Mouse (Mus musculus) heart, adult 9 months (tissue): ENCODE results near the gene Slc29a4.

Experiments used
- DNase-seq, 2 experiments: peaks; one replicate each; pipeline ENCODE4 v3.0.0; 2022; ENCODE audit warnings: low spot score in 2 of 2

The Slc29a4 gene

DNA sequence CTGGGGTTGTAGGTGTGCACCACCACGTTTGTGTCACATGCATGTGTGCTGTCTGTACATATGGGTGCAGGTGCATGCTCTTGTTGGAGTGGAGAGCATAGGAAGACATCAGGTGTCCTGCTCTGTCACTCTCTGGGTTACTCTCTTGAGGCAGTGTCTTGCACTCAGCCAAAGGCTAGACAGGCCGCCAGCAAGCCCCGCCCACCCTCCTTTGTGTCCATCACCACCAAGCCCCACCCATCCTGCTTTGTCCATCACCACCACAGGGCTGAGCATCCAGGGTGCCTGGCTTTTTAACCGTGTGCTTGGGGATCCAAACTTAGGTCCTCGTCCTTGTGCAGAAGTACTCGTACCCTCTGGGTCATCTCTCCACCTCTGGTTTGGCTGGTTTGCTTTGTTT, 3.9 kb downstream of the Slc29a4 start:
- no peak for DNase-seq

DNA sequence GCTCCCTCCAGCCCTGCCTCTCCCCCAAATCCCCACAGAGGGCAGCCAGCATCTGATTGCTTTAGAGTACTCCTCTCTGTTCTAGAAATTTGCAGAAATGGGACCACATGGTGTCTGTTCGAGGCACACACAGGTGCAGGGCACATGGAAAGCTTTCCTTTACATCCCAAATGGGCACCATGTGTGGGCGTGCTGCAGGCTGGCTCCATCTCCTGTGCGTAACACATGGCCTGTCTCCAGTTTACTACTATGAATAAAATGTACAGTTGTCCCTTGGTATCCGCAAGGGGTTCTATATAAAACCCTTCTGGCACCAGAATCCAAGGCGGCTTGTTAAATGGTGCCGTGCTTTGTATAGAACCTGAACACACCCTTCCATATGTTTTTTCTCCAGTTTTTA, 4.6 kb downstream of the Slc29a4 start:
- DNase-seq: no peak

DNA sequence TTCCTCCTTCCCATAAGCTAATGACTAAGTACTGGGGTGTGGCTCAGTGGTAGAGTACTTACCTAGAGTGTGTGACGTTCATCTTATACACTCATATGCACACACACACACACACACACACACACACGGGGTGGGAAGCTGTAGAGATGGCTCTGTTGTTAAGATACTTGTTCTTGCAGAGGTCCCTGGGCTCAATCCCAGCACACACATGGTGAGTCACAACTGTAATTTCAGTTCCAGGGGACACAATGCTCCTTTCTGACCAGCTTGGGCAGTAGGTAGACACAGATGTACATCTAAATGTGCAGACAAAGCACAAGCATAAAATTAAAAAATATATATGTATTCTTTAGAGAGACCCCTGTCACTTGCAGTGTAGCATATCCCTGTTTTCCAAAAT, 5.4 kb downstream of the Slc29a4 start:
- DNase-seq: no peak

DNA sequence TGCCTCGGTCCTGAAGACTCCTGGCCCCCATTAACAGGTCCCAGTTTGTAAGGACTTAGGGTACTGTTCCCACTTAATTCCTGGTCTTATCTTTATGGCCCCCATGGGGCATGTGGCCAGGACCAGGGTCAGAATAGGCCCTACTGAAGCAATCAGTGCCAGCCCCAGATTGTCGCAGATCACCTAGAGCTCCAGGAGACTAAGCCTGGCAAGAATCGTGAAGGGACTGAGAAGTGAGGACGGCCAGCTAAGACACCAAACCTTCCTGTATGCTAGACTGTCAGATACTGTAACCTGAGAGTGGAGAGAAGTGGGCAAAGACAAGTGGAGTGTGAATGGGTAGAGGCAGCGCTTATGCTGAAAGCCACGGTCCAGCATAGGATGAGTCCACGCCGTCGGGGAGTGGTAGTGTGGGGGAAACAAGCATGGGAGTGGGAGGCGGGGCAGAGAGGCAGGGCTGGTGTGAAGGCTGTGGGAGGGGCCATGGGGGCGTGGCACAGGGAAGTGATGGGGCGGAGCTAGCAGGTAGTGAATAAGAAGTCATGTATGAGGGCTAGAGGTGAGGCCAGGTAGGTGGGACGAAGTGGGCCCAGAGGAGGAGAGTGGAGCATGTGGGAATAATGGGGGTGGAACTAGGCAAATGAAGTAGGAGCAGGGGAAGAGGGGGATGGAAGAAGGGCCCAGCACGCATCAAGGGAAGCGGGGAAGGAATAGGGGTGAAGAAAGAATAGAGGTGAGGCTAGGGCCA, 8.7 kb downstream of the Slc29a4 start:
- no peak for DNase-seq

DNA sequence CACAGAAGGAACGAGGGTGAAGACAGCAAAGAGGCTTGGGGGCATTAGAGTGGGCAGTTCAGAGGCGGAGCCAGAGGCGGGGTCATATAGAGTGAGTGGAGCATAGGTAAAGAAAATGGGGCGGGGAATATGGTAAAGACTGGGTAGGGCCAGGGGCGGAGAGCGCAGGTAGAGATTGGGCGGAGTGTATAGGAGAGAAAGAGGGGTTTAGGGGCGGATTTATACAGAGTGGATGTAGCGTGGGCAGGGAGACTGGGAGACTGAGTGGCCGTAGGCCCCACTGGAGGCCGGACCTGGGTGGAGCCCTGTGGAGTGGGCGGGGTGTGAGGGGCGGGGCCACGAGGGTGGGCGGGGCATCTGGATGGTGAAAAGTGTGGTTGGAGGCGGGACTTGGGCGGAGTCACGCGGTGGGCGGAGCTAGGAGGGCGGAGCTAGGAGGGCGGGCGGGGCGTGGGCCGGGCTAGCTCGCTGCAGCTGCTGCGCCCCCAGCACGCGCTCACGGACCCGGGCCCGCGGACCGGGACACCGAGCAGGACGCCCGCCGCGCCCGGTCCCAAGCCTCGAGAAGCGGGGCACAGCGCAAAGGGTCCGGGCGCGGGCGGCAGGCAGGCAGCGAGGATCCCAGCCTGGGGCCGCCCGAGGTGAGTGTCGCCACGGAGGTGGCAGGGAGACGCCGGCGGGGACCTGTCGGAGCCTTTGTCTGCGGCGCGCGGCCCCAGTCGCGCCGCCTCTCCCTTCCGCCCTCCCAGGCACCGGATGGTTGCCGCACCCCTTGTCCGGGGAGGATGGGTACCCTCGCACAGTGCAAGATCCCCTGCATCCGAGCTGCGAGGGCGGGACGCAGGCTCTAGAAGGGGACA, 9.6 kb downstream of the Slc29a4 start:
- no peak for DNase-seq

DNA sequence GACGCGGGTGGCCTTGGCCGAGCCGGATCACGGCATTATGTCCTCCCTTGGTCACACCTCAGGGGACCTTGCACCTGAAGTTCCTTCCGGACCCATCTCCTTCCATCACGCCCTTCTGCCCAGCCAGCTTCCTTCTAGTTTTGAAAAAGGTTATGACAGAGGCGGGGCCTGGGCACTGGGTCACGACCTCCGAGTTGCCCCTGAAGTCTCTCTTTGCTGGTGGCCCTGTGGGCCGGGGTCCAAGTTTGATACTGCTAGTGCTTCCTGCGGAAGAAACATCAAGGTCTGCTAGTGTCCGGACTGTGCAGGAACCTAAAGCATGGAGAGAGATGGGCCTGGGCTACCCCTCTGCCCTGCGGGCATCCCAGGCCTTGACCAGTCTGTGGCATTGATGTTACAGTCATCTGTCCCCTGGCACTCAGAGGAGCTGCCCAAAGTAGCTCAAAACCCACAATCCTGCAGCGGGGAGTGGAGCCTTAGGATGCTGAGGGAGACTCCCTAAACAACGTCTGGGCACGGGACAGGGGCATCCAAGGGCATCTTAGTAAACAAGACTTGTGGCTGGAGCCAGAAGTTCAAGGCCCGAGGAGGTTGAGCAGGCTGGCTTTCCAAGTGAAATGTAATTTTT, 10.3 kb downstream of the Slc29a4 start:
- no peak for DNase-seq

DNA sequence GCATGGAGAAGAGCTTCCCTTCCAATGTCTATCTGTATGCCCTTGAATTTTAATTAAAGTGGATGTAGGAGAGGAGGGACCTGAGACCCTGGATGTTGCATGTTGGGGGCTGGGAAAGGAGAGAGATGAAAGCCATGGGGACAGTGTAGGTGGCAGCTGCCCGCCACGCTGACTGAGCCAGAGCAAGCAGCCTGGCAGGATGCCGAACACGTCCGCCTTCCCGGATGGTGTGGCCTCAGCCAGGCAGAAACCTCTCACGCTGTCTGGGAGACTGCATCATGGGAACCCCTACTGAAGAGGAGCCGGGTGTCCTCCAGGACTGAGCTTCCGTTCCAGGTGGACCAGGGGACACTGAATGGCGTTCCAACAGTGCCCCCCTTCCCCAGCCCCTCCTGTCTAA, 11.3 kb downstream of the Slc29a4 start:
- DNase-seq: no peak

DNA sequence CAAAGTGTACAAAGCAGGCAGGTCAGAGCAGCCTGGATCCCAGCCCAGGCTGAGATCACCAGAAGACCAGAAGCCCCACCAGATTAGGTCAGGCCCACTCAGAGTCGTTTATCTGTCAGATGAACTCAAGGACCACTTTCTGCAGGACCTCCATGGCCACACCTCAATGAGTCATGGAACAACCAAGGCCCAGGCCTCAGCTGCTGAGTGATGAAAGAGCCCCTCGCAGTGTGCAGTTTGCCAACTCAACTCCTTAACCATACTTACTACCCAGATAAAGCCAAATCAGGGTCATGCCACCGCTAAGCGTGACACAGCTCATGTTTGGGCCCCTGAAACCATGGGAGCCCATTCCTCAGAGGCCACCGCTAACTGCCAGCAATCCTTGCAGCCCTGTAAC, 15.4 kb downstream of the Slc29a4 start:
- no peak for DNase-seq

DNA sequence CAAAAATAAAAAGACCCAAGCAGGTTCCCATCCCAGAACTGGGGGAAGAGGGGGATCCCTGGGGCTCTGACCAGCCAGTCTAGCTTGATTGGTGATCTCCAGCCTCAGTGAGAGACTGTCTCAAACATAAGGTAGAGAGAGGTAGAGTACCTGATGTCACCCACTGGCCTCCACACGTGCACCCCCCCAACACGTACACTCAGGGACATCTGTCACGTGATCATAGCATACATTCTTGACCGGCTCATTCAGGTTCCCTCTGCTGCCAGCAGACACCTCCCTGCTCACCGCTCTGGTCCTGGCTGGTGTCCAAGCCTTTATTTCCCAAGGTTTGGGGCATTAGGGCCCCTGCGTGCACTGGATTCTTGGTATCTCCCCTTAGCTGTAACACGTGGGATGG, 17.1 kb downstream of the Slc29a4 start:
- DNase-seq: no peak

DNA sequence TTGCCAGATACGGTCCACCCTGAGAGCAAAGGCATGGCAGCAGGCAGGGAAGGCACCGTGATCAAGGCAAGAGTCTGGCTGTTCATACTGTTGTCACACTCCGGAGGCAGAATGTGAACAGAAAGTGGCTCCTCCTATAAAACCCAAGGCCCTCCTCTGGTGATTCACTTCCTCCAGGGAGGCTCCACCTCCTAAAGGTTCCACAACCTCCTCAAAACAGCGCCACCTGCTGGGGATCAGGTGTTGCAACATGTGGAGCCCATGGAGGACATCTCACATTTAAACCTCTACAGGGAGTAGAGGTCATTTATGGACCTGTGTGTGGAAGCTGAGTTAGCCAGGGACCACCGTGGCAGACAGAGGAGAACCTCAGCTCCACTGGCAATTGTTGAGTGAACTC, 20.1 kb downstream of the Slc29a4 start:
- no peak for DNase-seq

DNA sequence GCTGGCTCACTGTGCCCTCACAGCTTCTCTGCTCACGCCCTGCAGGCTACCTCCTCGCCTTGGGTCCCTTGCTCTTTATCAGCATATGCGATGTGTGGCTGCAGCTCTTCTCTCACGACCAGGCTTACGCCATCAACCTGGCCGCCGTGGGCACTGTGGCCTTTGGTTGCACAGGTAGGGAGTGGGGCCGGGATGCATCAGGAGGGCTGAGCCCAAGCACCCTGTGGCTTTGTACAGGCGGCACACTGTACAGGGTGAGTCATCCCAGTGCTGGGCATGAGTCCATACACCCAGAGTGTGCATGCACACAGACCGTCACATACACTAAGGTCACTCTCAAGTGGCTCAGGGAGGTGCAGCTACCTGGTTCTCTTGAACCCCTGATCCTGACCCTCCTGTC, 21.7 kb downstream of the Slc29a4 start:
- no peak for DNase-seq

DNA sequence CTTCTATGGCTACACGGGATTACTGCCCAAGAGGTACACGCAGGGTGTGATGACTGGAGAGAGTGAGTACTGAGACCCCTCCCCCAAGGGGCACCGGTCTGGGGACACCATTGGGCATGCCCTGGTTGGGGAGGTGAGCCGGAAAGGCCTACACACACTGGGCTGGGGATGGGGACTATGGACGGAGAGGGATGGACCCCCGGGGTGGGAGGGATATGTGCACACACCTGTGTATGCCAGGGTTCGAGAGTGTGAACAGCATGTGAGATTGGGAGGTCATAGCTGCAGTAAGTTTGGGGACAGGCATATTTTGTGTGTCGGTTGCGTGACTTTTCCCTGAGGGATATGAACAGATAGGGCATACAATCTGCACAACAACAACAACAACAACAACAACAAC, 22.7 kb downstream of the Slc29a4 start:
- DNase-seq: no peak

DNA sequence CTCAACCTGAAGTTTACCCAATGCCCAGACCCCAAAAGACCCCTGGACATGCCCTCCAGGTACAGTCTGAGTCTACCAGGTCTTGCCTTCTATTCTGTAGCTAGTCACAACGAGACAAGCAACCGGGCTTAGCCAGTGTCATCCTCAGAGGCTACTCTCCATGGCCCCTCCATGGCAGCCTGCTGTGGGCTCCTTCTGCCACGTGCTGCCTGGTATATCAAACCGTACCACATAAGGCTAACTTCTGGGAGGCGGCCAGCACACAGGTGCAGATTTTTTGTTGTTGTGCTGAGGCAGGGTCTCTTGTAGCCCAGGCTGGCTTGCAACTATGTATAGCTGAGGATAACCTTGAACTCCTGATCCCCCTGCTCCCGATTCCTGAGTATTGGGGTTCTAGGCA, 23.7 kb downstream of the Slc29a4 start:
- no peak for DNase-seq

DNA sequence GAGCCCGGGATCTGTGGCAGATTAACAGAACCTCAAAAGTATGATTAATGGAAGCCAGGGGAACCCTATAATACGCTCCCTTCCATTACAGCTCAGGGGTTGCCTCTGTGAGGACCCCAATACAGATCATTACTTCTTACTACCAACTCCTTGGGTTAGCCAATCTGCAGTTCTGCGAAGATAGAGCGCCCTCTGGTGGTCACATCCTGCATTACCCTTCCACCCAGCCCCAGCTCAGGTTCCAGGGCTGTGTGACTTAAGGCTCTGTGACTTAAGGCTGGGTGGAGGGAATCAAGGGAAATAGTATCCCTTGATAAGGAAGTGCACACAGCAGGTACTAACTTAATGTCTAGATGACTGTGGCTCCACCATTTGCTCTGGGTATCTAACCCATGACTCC, 25.7 kb downstream of the Slc29a4 start:
- peak; percentile 38 to 47 for DNase-seq

DNA sequence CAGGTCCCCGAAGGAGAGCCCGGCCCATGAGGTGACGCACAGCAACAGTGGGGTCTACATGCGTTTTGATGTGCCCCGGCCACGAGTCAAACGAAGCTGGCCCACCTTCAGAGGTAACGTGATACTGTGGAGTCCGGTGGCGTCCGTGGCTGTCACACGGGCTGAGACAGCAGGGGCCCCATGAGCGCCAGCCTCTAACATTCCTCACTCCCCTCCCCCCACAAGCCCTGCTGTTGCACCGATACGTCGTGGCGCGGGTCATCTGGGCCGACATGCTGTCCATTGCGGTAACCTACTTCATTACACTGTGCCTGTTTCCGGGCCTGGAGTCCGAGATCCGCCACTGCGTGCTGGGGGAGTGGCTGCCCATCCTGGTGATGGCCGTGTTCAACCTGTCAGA, 26.2 kb downstream of the Slc29a4 start:
- DNase-seq: no peak

DNA sequence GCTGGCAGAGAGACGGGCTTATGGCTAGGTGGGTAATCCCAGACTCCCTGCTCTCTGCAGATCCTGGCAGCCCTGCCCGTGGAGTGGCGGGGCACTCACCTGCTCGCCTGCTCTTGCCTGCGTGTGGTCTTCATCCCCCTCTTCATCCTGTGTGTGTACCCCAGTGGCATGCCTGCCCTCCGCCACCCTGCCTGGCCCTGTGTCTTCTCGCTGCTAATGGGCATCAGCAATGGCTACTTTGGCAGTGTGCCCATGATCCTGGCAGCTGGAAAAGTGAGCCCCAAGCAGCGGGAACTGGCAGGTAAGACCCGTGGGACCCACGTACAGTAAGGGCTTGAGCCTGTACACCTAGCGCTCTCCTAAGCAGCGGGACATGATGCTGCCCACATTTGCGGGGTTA, 27.6 kb downstream of the Slc29a4 start:
- no peak for DNase-seq

DNA sequence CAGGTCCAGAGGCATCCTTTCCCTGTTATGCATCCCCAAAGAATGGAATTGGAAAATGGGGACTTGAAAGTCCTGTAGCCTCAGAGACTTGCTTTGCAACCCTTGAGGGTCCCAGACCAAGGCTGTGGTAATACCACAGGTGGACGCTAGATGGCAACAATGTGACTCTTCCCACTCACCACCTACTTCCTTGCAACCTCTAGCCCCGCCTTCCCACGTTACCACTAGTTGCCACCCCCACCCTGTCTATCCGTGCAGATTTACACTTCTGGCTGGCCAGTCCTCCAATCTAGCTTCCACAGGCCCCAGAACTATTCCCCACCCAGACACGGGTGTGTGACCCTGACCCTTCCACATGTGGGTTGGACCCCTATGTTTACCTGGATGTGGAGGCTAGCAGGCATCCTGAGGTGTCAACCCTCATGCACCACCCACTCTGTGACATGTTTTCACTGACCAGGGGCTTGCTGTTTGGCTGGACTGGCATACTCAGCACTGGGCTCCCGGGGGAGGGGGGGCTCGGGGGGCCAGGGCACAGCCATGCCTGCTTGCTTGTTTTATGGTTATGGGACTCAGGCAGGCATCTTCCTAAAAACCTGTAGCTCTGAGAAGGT, 31.3 kb downstream of the Slc29a4 start:
- peak; percentile 32 to 40 for DNase-seq

DNA sequence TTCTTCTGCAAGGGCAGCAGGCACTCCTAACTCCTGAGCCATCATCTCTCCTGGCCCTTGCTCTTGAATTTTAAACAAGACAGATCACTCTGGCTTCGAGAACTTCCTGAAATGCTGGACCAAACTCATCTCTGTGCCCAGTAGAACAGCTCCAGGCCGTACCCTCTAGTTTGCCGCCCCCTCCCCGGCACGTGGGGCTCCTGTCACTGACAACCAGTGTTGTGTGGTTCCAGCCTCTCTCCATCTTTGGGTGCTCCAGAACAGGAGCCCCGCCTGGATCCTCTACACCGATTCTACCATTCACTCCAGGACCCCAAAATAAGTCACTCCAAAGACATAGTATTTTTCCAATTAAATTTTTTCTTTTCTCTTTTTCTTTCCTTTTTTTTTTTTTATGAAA, 32.0 kb downstream of the Slc29a4 start:
- no peak for DNase-seq

DNA sequence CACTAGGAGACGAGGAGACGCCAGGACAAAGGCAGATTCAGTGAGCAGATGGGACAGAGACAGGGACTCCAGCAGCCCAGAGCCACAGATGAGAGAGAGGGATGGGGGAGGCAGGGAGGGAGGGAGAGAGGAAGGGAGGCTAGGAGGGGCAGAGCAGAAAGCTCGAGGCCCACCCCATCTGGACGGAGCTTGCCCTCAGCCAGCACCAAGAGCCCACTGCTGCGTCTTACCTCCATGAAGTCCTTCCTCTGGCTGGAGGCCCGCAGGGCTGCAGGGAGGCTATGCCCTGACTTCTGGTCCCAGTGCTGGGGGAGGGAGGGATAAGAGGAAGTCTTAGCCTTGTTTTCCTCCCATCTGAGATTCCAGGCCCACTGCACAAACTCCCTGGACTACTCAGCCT, 34.4 kb downstream of the Slc29a4 start:
- DNase-seq: no peak

DNA sequence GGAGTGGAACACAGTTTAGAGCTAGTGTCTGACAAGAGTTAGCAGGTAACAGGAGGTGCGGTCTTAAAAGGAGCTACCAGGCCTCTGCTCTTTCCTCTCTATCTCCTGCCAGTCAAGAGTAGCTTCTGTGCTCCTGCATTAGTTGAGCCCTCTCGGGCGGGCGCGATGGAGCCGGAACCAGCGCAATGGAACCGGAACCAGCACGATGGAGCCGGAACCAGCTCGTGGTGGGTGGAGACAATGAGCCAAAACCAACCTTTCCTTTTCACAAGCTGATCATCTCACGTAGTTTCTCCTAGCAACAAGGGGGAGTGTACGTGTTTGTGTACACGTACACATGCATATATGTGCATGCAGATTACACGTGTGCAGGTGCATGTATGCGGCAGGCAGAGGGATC, 36.0 kb downstream of the Slc29a4 start:
- DNase-seq: no peak

DNA sequence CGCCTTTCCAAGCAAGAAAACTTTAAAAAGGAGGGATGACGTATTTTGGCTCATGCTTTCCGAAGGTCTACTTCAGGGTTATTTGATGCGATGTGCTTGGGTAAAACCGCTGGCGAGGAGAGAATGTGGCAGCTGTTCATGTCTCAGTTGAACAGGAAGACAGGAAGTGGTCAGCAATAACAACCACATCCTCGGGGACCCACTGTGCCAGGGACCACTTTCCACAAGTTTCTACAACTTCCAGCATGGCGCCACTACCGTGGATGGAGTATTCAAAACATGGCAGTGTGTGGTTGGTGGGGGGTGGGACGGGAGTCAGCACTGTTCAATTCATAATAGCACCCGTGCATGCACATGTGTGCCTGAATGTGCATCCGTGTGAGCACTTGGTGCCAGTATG, 38.0 kb downstream of the Slc29a4 start:
- DNase-seq: no peak

DNA sequence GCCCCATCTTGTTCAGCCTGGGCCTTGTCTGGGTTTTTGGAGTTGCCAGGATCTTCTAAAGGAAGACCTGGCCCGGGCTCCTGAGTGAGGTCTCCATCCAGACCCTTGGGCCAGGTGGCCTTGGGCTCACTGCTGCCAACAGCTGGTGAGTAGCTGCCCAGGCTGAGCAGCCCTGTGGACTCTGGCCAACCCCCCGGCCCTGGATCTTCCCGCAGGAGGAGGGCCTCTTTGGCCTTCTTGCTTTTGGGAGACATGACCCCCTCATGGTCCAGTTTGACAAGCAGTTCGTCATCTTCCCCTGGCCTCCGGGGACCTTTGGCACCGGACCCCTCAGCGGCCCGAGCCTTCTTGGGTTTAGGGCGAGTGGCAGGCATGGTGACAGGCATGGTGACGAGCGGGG, 39.6 kb downstream of the Slc29a4 start:
- no peak for DNase-seq
